Mouse (Mus musculus) testis, adult 2 months (tissue): ENCODE measurements at regions not wholly inside any gene's neighbourhood (a gene's known extent, or its start where the extent isn't known, plus 50 kb on each side); places are given as distances from the start of the nearest gene placed in this dataset.

Source experiments
- H3K27ac ChIP-seq: fragments of 200-500 bp; 2 replicates; pipeline ENCODE4 v1.5.1; 2012; ENCODE audit warnings: low read depth, low read length; ENCODE audit not compliant: control insufficient read depth, insufficient read depth
- H3K27me3 ChIP-seq: fragments of 200-500 bp; 2 replicates; pipeline ENCODE4 v1.6.1; 2012; ENCODE audit warnings: mild to moderate bottlenecking, low read length, moderate library complexity; ENCODE audit not compliant: control insufficient read depth, insufficient read depth
- H3K36me3 ChIP-seq: fragments of 200-500 bp; 2 replicates; pipeline ENCODE4 v1.6.1; 2012; ENCODE audit warnings: mild to moderate bottlenecking, low read length; ENCODE audit not compliant: control insufficient read depth, insufficient read depth
- H3K4me1 ChIP-seq: fragments of 200-500 bp; 2 replicates; pipeline ENCODE4 v1.6.1; 2012; ENCODE audit warnings: low read length; ENCODE audit not compliant: control insufficient read depth, insufficient read depth
- H3K4me3 ChIP-seq: fragments of 200-500 bp; 2 replicates; pipeline ENCODE4 v1.5.1; 2012; ENCODE audit warnings: low read depth, mild to moderate bottlenecking, low read length, moderate library complexity, mixed read lengths; ENCODE audit not compliant: control insufficient read depth
- CTCF ChIP-seq: fragments of 200-500 bp; IDR thresholded peaks from 2 replicates; pipeline ENCODE4 v1.5.1; 2012; ENCODE audit warnings: low read depth, mild to moderate bottlenecking, inconsistent platforms, low read length, moderate library complexity; ENCODE audit not compliant: control insufficient read depth, insufficient read depth, insufficient replicate concordance
- POLR2A ChIP-seq: fragments of 200-500 bp; IDR thresholded peaks from 2 replicates; pipeline ENCODE4 v1.6.1; 2012; ENCODE audit warnings: low read depth, mild to moderate bottlenecking, inconsistent platforms, low read length, moderate library complexity; ENCODE audit not compliant: control insufficient read depth

DNA sequence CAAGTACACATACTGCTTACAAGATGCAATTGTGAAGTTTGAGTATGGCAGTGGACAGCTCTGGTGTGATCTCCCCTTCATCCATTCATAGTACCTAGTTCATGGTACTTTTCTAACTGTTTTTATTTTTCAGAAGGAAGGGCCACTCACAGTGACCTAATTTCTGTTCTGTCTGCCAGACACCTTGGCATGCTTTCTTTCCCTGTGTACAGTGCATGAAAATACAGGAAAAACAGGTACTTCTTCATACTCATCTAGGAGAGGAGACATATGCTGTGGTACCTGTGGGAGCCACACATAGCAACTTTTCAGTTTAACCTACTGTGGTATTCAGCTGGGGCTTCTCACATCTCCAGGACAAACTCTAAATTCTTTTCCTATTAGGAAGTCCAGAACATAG is 545.2 kb downstream of the Rnf144a start:
- H3K4me1 ChIP-seq, result no peaks in the 10 kb centered on the region
- H3K27ac ChIP-seq, result no peak overlapping the region
- no peaks in the 10 kb centered on the region for H3K36me3 ChIP-seq
- H3K27me3 ChIP-seq, result no peaks in the 10 kb centered on the region
- no peak overlapping the region for H3K4me3 ChIP-seq
- no peak for TF ChIP-seq CTCF
- no peak for TF ChIP-seq POLR2A

DNA sequence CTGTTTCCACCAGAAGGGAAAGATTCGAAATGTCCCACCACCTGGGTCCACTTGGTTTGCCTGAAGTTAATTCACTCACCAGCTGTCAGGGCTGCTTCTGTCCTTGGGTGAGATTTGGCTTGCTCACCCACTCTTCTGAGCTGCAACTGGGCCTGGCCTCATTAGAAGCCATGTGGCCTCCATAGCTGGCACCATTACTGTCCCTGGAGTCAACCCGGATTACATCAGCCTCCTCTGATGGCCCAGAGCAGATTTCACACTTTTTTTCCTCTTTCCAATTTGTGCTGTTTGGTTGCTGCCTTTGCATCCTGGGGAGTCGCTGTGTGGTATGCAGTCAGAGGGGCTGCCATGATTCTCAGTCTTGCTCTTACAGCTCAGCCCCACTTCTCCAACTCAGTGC is 550.0 kb downstream of the Rnf144a start:
- no peaks in the 10 kb centered on the region for H3K27me3 ChIP-seq
- H3K4me1 ChIP-seq, result no peaks in the 10 kb centered on the region
- no peak for TF ChIP-seq POLR2A
- TF ChIP-seq CTCF, result no peak
- no peaks in the 10 kb centered on the region for H3K36me3 ChIP-seq
- no peak overlapping the region for H3K4me3 ChIP-seq
- H3K27ac ChIP-seq, result no peak overlapping the region

DNA sequence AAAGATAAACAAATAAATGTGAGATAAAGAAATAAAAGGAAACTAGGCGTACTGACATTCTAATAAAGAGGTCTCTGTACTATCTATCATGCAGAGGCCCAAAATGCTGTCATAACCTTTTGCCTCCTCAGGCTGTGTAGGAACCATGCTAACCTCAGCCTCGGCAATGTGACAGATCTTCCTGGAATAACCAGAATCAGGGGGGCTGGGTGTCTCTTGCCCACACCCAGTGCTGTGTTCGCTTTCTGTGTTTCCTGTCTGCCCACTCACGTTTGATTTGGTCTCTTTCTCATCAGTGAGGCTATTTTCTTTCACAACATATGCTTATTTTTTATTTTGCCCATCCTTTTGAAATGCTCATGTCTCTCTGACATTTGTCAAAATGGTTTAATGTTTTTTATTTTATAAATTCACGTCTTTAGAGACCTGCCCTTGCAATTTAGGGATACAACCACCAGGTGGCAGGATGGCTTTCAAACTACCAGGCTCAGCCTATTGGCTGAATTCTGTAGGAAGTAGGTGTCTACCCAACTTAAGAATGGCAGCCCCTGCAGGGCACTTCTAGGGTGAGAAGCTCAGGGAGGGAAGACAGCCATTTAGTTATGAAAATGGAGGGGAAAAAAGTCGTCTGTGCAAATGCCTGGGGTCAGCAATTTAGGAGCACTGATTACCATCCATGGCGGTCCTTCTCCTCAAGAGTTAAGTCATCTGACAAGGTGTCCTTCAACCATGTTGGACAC is 550.8 kb downstream of the Rnf144a start:
- no peak for TF ChIP-seq CTCF
- TF ChIP-seq POLR2A, result no peak
- Histone ChIP-seq H3K36me3 (no peaks in the 10 kb centered on the region), H3K4me3 (no peak overlapping the region)

DNA sequence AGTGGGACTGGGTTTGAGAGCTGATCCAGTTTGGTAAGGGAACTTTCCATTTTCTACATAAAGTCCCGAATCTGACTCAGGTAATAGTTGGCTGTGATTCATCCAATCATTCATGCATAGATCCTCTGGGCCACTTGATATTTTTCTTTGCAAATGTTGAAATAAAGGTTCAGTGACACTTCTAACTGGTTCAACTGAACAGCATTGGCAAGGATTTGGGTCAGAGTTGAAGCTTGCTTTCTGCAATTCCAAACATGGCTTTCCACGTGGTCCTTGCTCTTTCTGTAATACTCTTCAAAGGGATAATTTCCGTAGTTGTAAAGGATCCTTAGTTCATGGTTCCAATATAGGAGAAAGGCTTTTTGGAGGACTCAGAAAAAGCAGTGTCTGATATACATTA is 554.0 kb downstream of the Rnf144a start:
- TF ChIP-seq CTCF (no peak), POLR2A (no peak)
- Histone ChIP-seq H3K4me3 (no peak overlapping the region), H3K27ac (no peak overlapping the region), H3K27me3 (no peaks in the 10 kb centered on the region), H3K4me1 (no peaks in the 10 kb centered on the region), H3K36me3 (no peaks in the 10 kb centered on the region)

More for the DNA sequence above, 550.8 kb downstream of the Rnf144a start:
- no peak overlapping the region for H3K27ac ChIP-seq
- no peaks in the 10 kb centered on the region for H3K27me3 ChIP-seq
- no peaks in the 10 kb centered on the region for H3K4me1 ChIP-seq

DNA sequence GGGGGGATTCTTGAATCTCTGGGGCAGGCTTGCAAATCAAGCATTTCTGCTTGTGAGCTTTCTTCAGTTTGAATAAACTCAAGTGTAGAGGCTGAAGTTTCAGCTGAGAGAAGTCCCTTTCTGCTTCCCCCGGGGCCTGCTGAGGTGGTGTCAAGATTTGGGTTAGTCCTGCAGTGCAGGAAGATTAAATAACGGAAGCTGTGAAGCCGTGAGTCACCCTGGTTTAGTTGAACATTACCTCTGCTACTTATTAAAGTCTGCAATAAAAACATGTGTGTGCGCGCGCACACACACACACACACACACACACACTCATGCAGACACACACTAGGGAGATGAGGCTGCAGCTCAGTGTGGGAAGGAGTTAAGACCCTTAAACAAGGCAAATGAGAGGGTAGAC is 556.7 kb downstream of the Rnf144a start:
- no peaks in the 10 kb centered on the region for H3K27me3 ChIP-seq

DNA sequence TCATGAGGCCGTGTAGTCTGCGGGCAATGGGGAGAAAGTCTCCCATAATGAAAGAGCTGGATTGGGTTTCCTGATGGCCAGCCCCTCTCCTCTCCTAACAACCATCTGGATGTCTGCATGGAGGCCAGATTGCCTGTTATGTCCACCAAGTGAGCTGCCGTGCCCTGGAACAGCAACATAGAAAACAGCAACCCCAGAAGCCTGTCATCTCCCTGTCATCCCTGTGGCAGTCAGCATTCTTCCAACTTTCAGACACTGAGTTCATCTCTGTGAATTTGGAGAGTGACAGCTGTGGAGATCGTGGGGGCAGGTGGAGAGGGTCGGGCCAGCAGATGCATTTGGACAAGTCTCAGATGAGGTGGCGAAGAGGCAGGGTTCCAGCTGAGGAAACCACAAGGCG is 585.0 kb downstream of the Rnf144a start:
- Histone ChIP-seq H3K27me3 (no peaks in the 10 kb centered on the region), H3K27ac (no peak overlapping the region), H3K4me3 (no peak overlapping the region), H3K4me1 (no peaks in the 10 kb centered on the region), H3K36me3 (no peaks in the 10 kb centered on the region)
- TF ChIP-seq POLR2A (no peak), CTCF (no peak)

More for the DNA sequence above, 556.7 kb downstream of the Rnf144a start:
- Histone ChIP-seq H3K36me3 (no peaks in the 10 kb centered on the region), H3K4me3 (no peak overlapping the region), H3K27ac (no peak overlapping the region), H3K4me1 (no peaks in the 10 kb centered on the region)
- no peak for TF ChIP-seq CTCF
- TF ChIP-seq POLR2A, result no peak

DNA sequence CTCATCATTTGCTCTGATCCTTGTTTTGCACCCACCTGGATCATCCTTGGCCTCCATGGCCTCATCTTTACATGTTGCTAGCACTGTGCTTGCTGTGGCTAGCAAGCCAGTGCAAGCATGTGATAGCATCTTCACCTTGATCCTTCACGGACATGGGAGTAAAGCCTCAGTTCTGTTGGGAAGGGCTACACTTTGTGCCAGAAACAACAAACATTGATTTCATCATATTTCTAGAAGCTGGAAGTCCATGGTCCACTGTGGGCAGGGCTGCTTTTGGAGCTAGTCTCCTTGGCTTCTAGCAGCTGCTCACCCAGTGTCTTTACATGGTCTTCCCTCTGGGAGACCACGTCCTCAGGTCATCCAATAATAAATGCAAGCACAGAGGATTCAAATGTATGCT is 587.1 kb downstream of the Rnf144a start:
- H3K27me3 ChIP-seq, result no peaks in the 10 kb centered on the region
- TF ChIP-seq CTCF (no peak), POLR2A (no peak)
- H3K36me3 ChIP-seq, result no peaks in the 10 kb centered on the region
- no peaks in the 10 kb centered on the region for H3K4me1 ChIP-seq
- H3K27ac ChIP-seq, result no peak overlapping the region
- H3K4me3 ChIP-seq, result no peak overlapping the region
